Mouse (Mus musculus): Measurements from ENCODE around the gene Vmn1r158. TPM values are rescaled to one million over a fixed set of nuclear protein-coding genes. Genes with fewer than 3 reads are reported as not detected.

The Vmn1r158 gene
- polyA plus RNA-seq (2012; rRNA removed; ENCODE audit: low replicate concordance) = not detected in 2 replicates

DNA sequence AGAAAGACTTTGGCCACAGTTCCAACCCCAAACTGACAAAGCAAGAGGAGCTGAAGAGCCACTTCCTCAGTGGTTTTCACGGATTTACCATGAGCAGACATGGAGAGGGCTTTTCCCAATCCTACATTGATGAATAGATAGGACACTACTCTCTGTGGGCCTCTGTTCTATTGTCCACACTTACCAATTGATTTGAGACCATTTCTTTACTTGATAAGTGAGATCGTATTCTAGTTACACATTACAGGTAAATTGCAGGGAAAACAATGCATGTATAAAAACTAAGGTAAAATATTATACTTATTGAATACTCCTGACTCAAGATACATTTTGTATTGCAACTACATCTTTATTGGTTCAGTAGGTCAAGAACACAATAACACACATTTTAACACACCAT lies at the start of gene Vmn1r158:
TSS of gene Vmn1r158 (minus strand) at position 101 of the 400 bp plus-strand sequence.

GRCm38 (mm10) chr7:22761397-22761796 lies 29.2 kb downstream of the Vmn1r158 start, which contains the start of gene Vmn1r157:
Gene Vmn1r157 (plus strand): TSS chr7:22761697.

Other genes with a start within 250 kb of the Vmn1r158 start
- not detected in 2 replicates for gene Gm4201, start 225.4 kb downstream of the Vmn1r158 start, polyA plus RNA-seq (2012; rRNA removed; ENCODE audit: low replicate concordance)
- gene Gm4565, start 202.7 kb downstream of the Vmn1r158 start, polyA plus RNA-seq (2012; rRNA removed; ENCODE audit: low replicate concordance) = not detected in 2 replicates
- gene Vmn1r155, start 132.8 kb downstream of the Vmn1r158 start, polyA plus RNA-seq (2012; rRNA removed; ENCODE audit: low replicate concordance) = not detected in 2 replicates
- gene Gm8693, start 98.5 kb downstream of the Vmn1r158 start, polyA plus RNA-seq (2012; rRNA removed; ENCODE audit: low replicate concordance) = not detected in 2 replicates
- gene Gm4567, start 71.1 kb downstream of the Vmn1r158 start, polyA plus RNA-seq (2012; rRNA removed; ENCODE audit: low replicate concordance) = not detected in 2 replicates
- gene Vmn1r157, start 29.1 kb downstream of the Vmn1r158 start, polyA plus RNA-seq (2012; rRNA removed; ENCODE audit: low replicate concordance) = not detected in 2 replicates
- gene Vmn1r159, start 52.8 kb upstream of the Vmn1r158 start, polyA plus RNA-seq (2012; rRNA removed; ENCODE audit: low replicate concordance) = not detected in 2 replicates
- gene Vmn1r160, start 80.4 kb upstream of the Vmn1r158 start, polyA plus RNA-seq (2012; rRNA removed; ENCODE audit: low replicate concordance) = not detected in 2 replicates
- gene Gm4214, start 193.9 kb upstream of the Vmn1r158 start, polyA plus RNA-seq (2012; rRNA removed; ENCODE audit: low replicate concordance) = not detected in 2 replicates
- not detected in 2 replicates for gene Gm4216, start 229.1 kb upstream of the Vmn1r158 start, polyA plus RNA-seq (2012; rRNA removed; ENCODE audit: low replicate concordance)

Measured in mammary gland, adult 2 months (tissue).